Mouse (Mus musculus): ENCODE results near the gene Paox.
A peak's percentile ranks its signal among the peaks of the same experiment; 100 is the strongest.

The Paox gene

DNA sequence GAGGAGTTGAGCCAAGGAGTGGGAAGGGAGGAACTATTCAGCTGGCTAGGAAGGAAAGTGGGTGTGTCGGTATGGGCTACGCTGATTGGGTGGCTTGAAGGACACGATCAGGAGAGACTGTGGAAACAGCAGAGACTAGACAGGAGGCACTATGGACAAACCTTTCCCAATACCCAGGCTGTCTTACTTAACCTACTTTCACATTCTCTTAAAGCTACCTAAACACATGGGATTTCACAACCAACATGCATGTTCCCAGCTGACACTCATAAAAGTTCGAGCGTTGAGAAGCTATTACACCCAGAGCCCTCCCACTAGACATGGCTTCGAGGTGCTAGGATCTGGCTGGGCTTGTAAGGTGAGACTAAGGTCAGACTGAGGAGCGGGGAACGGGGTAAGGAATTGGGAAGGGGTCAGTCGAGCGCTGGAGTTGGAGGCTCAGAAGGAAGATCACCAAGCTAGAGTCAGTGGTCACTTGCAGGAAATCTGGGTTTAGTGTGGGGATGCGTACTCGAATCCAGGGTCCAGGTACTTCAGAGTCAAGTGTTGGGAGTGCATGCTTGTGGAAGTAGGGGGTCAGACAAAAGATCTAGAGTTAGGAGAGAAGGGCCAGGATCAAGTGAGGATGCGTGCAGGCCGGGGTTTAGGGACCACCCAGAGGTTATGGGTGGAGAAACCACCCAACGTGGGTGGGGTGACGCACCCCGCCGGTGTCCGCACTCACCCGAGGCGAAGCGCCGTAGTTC, at the start of gene Paox:
Gene Paox (plus strand): TSS at position 217 of the 746 bp plus-strand sequence.
- no peak for DNase-seq (ENCODE audit: low spot score in 2 of 2)

GRCm38 (mm10) chr7:140067397-140067796, 48.2 kb upstream of the Paox start:
- DNase-seq (ENCODE audit: low spot score in 2 of 2) = no peak

- DNase-seq (ENCODE audit: low spot score in 2 of 2) = no peak
Observed at GRCm38 (mm10) chr7:140070042-140070711, 45.4 kb upstream of the Paox start.

DNA sequence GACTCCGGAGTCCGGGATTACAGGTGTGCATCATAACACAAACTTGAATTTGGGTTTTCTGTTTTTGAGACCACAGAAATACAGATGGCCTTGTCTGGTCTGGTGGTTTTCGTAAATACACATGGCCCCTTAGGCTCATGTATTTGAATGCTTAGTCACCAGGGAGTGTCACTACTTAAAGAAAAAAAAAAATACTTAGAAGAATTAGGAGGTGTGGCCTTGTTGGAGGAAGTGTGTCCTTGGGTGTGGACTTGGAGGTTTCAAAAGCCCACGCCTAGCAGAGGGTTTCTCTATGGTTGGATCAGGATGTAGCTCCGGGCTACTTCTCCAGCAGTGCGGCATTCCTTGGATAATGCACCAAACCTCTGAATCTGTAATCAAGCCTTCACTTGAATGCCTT, 37.9 kb upstream of the Paox start:
- DNase-seq (ENCODE audit: low spot score in 2 of 2) = no peak

GRCm38 (mm10) chr7:140078711-140079110, 36.9 kb upstream of the Paox start:
- DNase-seq (ENCODE audit: low spot score in 2 of 2) = peak in 1 of 2 experiments; percentile 55

DNA sequence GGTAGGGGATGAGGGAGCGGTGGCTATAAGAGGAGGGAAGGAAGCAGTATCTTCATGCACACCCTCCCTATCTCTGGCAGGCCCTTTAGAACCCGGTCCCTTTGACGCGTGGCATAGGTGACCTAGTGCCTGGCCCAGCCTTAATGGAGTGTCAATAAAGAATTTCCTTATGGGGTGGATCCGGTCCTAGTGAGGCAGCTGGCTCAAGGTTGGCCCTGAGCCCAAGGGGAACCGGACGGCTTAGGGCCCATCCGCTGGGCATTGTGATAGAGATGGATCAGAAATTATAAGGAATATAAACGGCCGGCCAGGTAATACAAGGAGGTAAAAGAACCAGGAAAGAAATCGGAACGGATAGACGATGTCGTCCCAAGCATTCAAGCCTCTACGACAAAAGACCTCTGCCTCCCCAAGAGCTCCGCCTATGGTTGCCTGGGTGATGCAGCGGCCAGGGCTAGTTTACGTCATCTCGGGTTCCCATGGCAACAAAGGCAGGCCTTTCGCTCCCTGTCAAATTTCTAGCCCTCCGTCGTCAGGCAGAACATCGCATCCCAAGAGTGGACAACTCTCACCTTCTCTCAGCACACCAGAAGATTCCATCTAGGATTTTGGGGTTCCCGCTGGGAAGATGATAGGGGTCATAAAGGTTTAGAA, 35.0 kb upstream of the Paox start:
- peak in 1 of 2 experiments; percentile 35 for DNase-seq (ENCODE audit: low spot score in 2 of 2)

DNA sequence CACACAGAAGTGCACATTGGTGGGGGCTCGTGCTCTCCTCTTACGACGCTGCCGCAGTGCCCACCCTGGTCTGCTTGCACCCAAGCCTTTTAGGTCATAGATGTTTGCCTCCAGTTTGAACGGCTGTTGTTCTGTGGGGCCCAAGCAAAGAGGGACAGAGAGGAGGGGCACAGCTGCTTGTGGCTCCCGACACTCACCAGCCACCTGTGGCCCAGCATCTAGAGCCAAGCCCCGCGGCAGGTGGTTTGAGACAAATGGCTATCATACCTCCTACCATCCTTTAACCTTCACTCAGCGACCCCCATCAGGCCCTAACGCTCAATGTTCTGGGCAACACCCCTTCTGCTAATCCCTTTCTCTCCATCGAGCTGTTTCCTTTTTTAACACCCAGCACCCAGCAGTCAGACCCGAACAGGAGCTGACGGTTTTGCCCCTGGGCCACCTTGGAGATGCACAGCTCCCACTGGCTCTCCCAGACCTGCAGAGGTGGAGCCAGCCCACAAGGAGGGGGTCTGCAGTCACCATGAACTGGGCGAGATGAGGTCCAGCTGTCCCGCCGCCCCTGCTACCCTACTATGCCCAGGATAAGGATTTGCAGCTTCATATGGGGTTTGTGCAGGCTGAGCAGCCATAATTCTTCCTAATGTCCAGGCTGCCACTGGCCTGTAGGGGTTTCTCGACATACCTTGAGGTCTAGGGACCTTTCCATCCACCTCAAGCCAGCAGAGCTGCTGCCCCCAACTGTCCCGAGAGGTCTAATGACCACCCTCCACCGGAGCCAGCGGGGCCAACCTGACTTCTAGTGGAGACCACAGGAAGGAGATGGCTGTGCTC, 34.0 kb upstream of the Paox start:
- no peak for DNase-seq (ENCODE audit: low spot score in 2 of 2)

DNA sequence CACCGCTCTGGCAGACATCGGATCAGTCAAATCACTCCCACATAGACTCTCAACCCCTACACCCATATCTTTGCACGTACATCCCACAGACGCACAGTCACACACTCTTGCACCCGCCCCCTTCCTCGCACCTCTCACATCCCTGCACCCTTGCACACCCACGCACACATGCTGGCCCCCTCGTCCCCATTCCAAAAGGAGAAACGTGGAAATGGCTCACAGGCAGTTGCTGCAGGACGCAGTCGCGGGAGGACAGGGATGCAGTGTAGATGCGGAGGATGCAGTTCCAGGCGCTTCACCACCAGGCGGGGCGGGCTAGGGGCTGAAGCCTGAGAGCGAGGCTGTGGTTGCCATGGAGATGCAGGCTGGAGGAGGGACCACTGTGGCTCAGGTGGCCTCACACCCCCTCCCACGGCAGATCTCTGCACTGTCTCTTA, 33.3 kb upstream of the Paox start, which contains the start of gene Caly:
Gene Caly (minus strand): TSS at position 307 of the 437 bp plus-strand sequence.
- peak in 1 of 2 experiments; percentile 48 for DNase-seq (ENCODE audit: low spot score in 2 of 2)

DNA sequence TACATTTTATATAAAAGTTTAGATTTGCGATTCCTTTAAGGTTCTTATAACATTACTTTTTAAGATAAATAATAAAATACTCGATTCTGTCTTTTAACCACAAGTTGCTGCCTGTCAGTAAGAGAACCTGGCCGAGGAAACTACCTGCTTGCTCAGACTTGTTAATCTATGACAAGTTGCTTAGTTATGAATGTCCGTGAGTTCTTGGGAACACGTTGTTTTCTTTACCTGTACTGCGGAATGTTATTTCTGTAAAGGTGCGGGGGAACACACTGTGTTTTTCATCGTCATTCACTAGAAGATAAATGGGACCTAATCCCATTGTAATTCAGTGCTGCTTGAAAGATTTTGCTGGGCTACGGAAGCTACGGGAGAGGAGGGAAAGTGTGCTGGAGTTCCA, 25.0 kb upstream of the Paox start:
- DNase-seq (ENCODE audit: low spot score in 2 of 2) = no peak

DNA sequence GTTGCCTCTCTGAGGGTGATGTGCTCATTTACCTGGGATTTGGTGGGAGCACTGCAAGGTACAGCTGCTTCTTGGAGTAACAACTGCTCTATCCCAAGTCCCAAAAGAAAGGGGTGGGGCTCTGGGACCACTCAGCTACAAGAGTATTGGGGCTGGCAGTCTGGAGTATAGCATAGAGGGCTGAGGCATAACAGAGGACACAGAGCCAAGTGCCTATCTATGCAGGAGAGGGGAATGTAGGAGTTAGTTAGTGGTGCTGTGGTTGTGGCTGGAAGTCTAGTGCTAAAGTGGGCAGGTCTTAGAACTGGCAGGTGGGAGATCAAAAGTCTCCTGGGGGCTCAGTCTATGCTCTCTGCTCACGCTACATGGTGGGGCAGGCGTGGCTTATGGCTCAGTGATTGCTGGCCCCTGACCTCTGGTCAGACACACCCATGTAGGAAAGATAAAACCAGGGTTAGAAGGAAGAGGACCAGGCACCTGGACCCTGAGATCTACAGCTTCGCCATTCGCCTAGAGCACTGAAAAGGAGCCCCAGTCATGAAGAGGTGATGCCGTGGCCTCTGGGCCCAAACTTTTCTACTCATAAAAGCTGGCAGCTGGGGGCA, 22.6 kb upstream of the Paox start, which contains the start of gene Prap1:
Gene Prap1 (plus strand): TSS at position 472 of the 605 bp plus-strand sequence.
- DNase-seq (ENCODE audit: low spot score in 2 of 2) = no peak

DNA sequence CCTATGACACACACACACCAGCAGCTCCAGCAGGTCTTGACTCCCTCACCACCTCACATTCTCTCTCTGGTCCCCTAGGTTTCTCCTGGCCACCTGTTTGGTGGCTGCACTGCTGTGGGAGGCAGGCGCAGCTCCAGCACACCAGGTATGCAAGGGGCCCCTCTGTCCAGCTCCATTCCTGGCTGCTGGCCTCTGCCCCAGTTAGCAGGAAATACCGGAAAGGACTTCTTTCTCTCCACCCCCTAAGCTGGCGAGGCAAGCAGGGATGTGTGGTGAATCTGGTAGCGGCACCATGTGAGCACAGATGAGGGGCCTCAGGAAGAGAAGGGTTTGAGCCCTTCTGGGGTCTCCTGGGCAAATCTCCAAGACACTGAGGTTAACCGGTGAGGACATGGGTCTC, 20.6 kb upstream of the Paox start:
- DNase-seq (ENCODE audit: low spot score in 2 of 2) = no peak

GRCm38 (mm10) chr7:140095556-140095955, 20.0 kb upstream of the Paox start:
- DNase-seq (ENCODE audit: low spot score in 2 of 2) = no peak

GRCm38 (mm10) chr7:140096055-140096454, 19.5 kb upstream of the Paox start:
- DNase-seq (ENCODE audit: low spot score in 2 of 2) = no peak

DNA sequence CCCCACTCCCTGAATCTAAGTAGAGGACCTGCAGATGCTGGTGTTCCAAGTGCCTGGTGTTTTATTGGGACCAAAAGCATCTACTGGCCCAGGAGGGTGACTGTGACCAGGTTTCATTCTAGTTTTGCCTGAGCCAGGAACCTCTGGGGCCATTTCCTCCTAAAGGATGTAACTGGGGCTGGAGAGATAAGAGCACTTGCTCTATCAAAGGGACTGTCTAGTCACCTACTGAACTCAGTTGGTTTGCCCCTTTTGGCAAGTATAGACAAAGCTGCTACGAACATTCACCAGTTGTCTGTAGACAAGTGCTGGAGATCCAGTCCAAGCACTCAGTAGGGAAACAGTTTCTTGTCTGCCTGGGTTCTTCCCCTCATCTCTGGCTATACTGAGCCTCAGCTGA, 17.1 kb upstream of the Paox start:
- no peak for DNase-seq (ENCODE audit: low spot score in 2 of 2)

- DNase-seq (ENCODE audit: low spot score in 2 of 2) = no peak
Observed at GRCm38 (mm10) chr7:140101498-140101897, 14.1 kb upstream of the Paox start.

DNA sequence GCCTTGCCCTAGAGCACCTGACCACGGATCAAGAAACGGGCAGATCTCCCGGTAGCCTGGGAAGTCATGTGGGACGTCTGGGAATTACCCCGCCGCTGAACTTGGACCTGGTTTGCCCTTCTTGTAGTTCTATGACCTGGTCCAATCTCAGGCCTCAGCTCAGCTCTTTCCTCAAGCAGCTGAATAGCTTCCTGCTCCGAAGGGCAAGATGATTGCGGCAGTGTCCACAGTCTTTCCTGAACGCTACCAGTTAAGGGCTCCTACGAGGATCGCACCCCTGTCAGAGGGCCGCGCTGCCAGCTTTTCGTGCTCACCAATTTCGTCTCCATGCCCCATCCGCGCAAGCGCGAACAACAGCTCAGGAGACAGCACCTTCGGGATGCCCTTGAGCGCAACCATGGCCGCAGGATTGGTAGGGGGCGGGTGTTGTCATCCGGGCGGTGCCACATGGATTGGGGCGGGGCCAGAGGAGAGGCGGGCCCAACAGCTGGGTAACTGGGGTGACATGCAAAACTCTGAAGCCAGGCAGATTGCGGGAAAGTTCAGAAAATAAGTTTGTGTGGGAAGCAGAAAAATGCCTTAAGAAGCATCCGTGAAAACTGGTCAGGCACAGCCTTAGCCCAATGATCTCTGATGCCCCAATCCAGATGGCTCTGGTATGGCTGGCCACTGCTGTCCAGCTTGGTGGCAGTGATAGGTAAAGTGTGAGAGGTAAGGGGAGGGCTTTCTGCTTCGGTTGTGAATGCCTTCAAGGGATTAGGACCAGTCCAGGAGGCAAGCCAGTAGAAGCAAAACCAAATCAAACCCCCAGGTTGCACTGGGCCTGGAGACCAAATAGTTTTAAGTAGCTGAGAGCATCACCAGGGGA, 13.4 kb upstream of the Paox start, which contains the start of gene Fuom:
Gene Fuom (minus strand): TSS at position 449 of the 868 bp plus-strand sequence.
- DNase-seq (ENCODE audit: low spot score in 2 of 2) = peak; percentile 80 to 81

GRCm38 (mm10) chr7:140104009-140104408, 11.6 kb upstream of the Paox start:
- no peak for DNase-seq (ENCODE audit: low spot score in 2 of 2)

DNA sequence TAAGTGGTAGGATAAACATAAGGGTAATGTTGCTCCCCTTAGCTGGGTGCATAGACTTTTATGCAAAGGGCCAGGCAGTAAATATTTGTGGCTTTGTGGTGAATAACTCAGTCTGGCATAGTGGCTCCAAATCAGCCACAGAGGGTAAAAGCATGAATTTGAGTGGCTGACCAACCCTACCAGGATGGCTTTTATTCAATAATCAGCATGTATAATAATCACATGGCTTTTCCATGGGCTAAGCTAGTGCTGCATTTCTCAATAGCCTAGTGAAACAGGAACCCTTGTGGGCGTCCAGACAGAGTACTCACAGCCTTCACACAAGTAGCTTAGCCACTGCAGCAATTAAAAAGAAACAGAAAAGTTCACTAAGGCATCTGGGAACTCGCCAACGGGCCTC, 3.7 kb upstream of the Paox start:
- DNase-seq (ENCODE audit: low spot score in 2 of 2) = no peak

DNA sequence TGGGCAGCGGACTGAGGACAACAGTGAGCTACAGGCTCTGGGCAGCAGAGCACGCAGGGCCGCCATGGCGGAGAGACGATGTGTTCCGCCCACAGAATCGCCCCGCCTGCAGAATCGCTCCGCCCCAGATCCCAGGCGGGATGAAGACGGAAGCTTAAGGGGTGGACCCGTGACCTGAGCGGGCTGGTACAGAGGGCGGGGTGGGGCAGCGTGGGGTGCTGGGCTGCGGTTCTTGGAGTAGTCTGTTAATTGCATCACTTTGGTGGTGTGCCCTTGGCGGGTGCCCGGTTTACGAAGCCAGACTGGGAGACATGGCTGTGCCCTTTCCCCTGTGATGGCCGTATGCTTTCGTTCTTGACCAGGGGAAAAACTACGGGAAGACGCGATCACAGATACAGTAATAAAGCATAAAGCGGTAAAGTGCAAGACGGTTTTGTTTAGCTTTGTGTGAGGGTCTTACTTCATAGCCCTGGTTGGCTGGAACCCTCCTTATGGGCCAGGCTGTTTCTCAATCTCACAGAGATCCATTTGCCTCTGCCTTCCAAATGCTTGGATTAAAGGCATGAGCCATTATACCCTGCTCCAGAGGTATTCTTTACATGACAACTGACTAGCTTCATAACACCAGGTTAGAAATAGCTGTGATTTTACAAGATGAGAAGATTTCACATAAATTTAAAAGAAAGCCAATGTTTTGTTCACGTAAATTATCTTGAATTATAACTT, 893 bp downstream of the Paox start, which contains the start of gene Echs1:
Gene Echs1 (minus strand): TSS at position 148 of the 726 bp plus-strand sequence.
- DNase-seq (ENCODE audit: low spot score in 2 of 2) = peak; percentile 77 to 78

All from thymus, postnatal 10 days (tissue).